Mouse (Mus musculus): ENCODE data around the gene Slc26a11. TPM values are rescaled to one million over a fixed set of nuclear protein-coding genes. Genes with fewer than 3 reads are reported as not detected.
A peak's percentile ranks its signal among the peaks of the same experiment; 100 is the strongest.

The Slc26a11 gene
- total and polyA plus RNA-seq, 3 experiments = 2.0 to 9.9 (median 2.2) TPM

GRCm38 (mm10) chr11:119363534-119364145, 8.3 kb downstream of the Slc26a11 start:
- H3K9ac ChIP-seq (ENCODE audit: low read depth, low read length) = no peak overlapping the region
- DNase-seq = peak; percentile 73 to 74
- 33% methylated on average over 11 of the region's 11 CpGs for WGBS
- no peaks in the 10 kb centered on the region for H3K4me1 ChIP-seq (ENCODE audit: control insufficient read depth, insufficient read depth, low read length)
- H3K27me3 ChIP-seq (ENCODE audit: control insufficient read depth, insufficient read depth, low read length) = no peaks in the 10 kb centered on the region
- H3K79me2 ChIP-seq (replicated peaks; ENCODE audit: control insufficient read depth, insufficient read depth, low read length) = no peaks in the 10 kb centered on the region
- intact Hi-C loops (cut with DNase I) = loop anchor here (1.0 to 2.0 kb wide), 2 partner anchors 24 to 39 kb away; no protein-coding TSS in a partner anchor
- H3K4me3 ChIP-seq = no peak overlapping the region
- TF ChIP-seq POLR2A (IDR thresholded peaks at IDR 0.05; ENCODE audit: insufficient read depth, low read depth, low read length) (no peak), CTCF (IDR thresholded peaks at IDR 0.05) (peak; percentile 91), EP300 (IDR thresholded peaks at IDR 0.05; ENCODE audit: insufficient read depth, low read depth, low read length) (no peak)
- no peaks in the 10 kb centered on the region for H3K36me3 ChIP-seq (ENCODE audit: control insufficient read depth, insufficient read depth, low read length)
- no peak overlapping the region for H3K27ac ChIP-seq

GRCm38 (mm10) chr11:119375425-119375824, 20.1 kb downstream of the Slc26a11 start:
- DNase-seq = no peak
- intact Hi-C loops (cut with DNase I) = no loop called here
- no peak for TF ChIP-seq EP300 (IDR thresholded peaks at IDR 0.05; ENCODE audit: insufficient read depth, low read depth, low read length)
- no peak for TF ChIP-seq POLR2A (IDR thresholded peaks at IDR 0.05; ENCODE audit: insufficient read depth, low read depth, low read length)
- no peak for TF ChIP-seq CTCF (IDR thresholded peaks at IDR 0.05)
- Histone ChIP-seq H3K27ac (no peak overlapping the region), H3K4me1 (ENCODE audit: control insufficient read depth, insufficient read depth, low read length) (peaks cover 2% of the 10 kb centered on the region; the same call in 1 of the 2 replicates), H3K9ac (ENCODE audit: low read depth, low read length) (no peak overlapping the region), H3K36me3 (ENCODE audit: control insufficient read depth, insufficient read depth, low read length) (no peaks in the 10 kb centered on the region), H3K79me2 (replicated peaks; ENCODE audit: control insufficient read depth, insufficient read depth, low read length) (no peaks in the 10 kb centered on the region), H3K4me3 (no peak overlapping the region), H3K27me3 (ENCODE audit: control insufficient read depth, insufficient read depth, low read length) (no peaks in the 10 kb centered on the region)
- 43% methylated on average over 6 of the region's 6 CpGs for WGBS

GRCm38 (mm10) chr11:119377326-119377725, 22.0 kb downstream of the Slc26a11 start:
- TF ChIP-seq CTCF (IDR thresholded peaks at IDR 0.05) (no peak), POLR2A (IDR thresholded peaks at IDR 0.05; ENCODE audit: insufficient read depth, low read depth, low read length) (no peak), EP300 (IDR thresholded peaks at IDR 0.05; ENCODE audit: insufficient read depth, low read depth, low read length) (no peak)
- no peak for DNase-seq
- Histone ChIP-seq H3K9ac (ENCODE audit: low read depth, low read length) (no peak overlapping the region), H3K27ac (no peak overlapping the region), H3K36me3 (ENCODE audit: control insufficient read depth, insufficient read depth, low read length) (no peaks in the 10 kb centered on the region), H3K79me2 (replicated peaks; ENCODE audit: control insufficient read depth, insufficient read depth, low read length) (no peaks in the 10 kb centered on the region), H3K27me3 (ENCODE audit: control insufficient read depth, insufficient read depth, low read length) (no peaks in the 10 kb centered on the region), H3K4me3 (no peak overlapping the region), H3K4me1 (ENCODE audit: control insufficient read depth, insufficient read depth, low read length) (peaks cover 2% of the 10 kb centered on the region; the same call in 1 of the 2 replicates)
- intact Hi-C loops (cut with DNase I) = no loop called here
- WGBS = 86% methylated on average over 11 of the region's 11 CpGs

GRCm38 (mm10) chr11:119378551-119378950, 23.2 kb downstream of the Slc26a11 start:
- intact Hi-C loops (cut with DNase I) = no loop called here
- Histone ChIP-seq H3K4me3 (no peak overlapping the region), H3K79me2 (replicated peaks; ENCODE audit: control insufficient read depth, insufficient read depth, low read length) (no peaks in the 10 kb centered on the region), H3K27ac (no peak overlapping the region), H3K36me3 (ENCODE audit: control insufficient read depth, insufficient read depth, low read length) (no peaks in the 10 kb centered on the region), H3K9ac (ENCODE audit: low read depth, low read length) (no peak overlapping the region), H3K27me3 (ENCODE audit: control insufficient read depth, insufficient read depth, low read length) (no peaks in the 10 kb centered on the region), H3K4me1 (ENCODE audit: control insufficient read depth, insufficient read depth, low read length) (peaks cover 2% of the 10 kb centered on the region; the same call in 1 of the 2 replicates)
- whole genome bisulfite sequencing = 86% methylated on average over 1 of the region's 1 CpGs
- DNase-seq = no peak
- TF ChIP-seq CTCF (IDR thresholded peaks at IDR 0.05) (no peak), EP300 (IDR thresholded peaks at IDR 0.05; ENCODE audit: insufficient read depth, low read depth, low read length) (no peak), POLR2A (IDR thresholded peaks at IDR 0.05; ENCODE audit: insufficient read depth, low read depth, low read length) (no peak)

GRCm38 (mm10) chr11:119381631-119382337, 26.4 kb downstream of the Slc26a11 start:
- Histone ChIP-seq H3K27me3 (ENCODE audit: control insufficient read depth, insufficient read depth, low read length) (no peaks in the 10 kb centered on the region), H3K4me3 (no peak overlapping the region), H3K4me1 (ENCODE audit: control insufficient read depth, insufficient read depth, low read length) (no peaks in the 10 kb centered on the region), H3K36me3 (ENCODE audit: control insufficient read depth, insufficient read depth, low read length) (no peaks in the 10 kb centered on the region), H3K9ac (ENCODE audit: low read depth, low read length) (no peak overlapping the region), H3K27ac (no peak overlapping the region), H3K79me2 (replicated peaks; ENCODE audit: control insufficient read depth, insufficient read depth, low read length) (no peaks in the 10 kb centered on the region)
- WGBS = 65% methylated on average over 9 of the region's 9 CpGs
- DNase-seq = no peak
- intact Hi-C loops (cut with DNase I) = no loop called here
- TF ChIP-seq EP300 (IDR thresholded peaks at IDR 0.05; ENCODE audit: insufficient read depth, low read depth, low read length) (no peak), POLR2A (IDR thresholded peaks at IDR 0.05; ENCODE audit: insufficient read depth, low read depth, low read length) (no peak), CTCF (IDR thresholded peaks at IDR 0.05) (no peak)

GRCm38 (mm10) chr11:119382338-119382850, 27.0 kb downstream of the Slc26a11 start:
- TF ChIP-seq POLR2A (IDR thresholded peaks at IDR 0.05; ENCODE audit: insufficient read depth, low read depth, low read length) (no peak), EP300 (IDR thresholded peaks at IDR 0.05; ENCODE audit: insufficient read depth, low read depth, low read length) (no peak), CTCF (IDR thresholded peaks at IDR 0.05) (no peak)
- H3K27ac ChIP-seq = no peak overlapping the region
- H3K9ac ChIP-seq (ENCODE audit: low read depth, low read length) = no peak overlapping the region
- WGBS = 64% methylated on average over 6 of the region's 6 CpGs
- H3K4me1 ChIP-seq (ENCODE audit: control insufficient read depth, insufficient read depth, low read length) = no peaks in the 10 kb centered on the region
- intact Hi-C loops (cut with DNase I) = no loop called here
- peak in 1 of 2 experiments; percentile 12 for DNase-seq
- H3K27me3 ChIP-seq (ENCODE audit: control insufficient read depth, insufficient read depth, low read length) = no peaks in the 10 kb centered on the region
- no peaks in the 10 kb centered on the region for H3K79me2 ChIP-seq (replicated peaks; ENCODE audit: control insufficient read depth, insufficient read depth, low read length)
- no peak overlapping the region for H3K4me3 ChIP-seq
- no peaks in the 10 kb centered on the region for H3K36me3 ChIP-seq (ENCODE audit: control insufficient read depth, insufficient read depth, low read length)

All from heart, adult 2 months (tissue).